Mouse (Mus musculus): ENCODE results near the gene Trp53tg5. TPM values are rescaled to one million over a fixed set of nuclear protein-coding genes. Genes with fewer than 3 reads are reported as not detected.

Trp53tg5 gene
- total and polyA plus RNA-seq, 3 experiments: not detected

DNA sequence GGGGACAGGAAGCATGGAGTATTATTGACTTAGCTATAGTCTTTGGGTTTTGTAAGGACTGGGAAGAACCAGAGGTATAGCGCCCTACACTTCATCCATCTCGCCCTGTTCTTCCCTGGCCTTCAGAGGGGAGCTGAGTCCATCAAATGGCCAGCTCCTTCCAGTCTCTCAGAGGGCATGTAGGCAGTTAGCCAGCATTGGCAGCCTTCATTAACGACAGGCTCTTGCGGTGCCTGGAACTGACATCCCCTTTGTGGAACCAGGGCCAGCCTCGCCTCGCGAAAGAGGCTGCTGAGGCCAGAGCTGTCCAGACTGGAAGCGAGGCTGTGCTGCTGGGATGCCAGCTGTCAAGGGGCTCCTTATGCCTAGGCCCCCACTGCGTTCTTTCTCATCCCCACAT, 14.3 kb upstream of the Trp53tg5 start:
- in situ Hi-C loops (cut with MboI; ENCODE audit: low pct_ligation_motif_present, low pct_unique_long_range_greater_than_20kb, low sequenced_read_pairs) (no loop called here), dilution Hi-C loops (cut with MboI; ENCODE audit: extremely low pct_ligation_motif_present, extremely low pct_unique_long_range_greater_than_20kb, low sequenced_read_pairs) (no loop called here)
- Histone ChIP-seq H3K9me3 (replicated peaks; ENCODE audit: low read length) (peaks cover 3% of the 10 kb centered on the region), H3K4me2 (ENCODE audit: insufficient read depth, low read depth, poor library complexity, severe bottlenecking) (no peak overlapping the region), H3K4me3 (replicated peaks in 1 of 3; ENCODE audit: low read depth in 2 of 3, low read length in 2 of 3, poor library complexity in 1 of 3) (no peak overlapping the region), H3K79me2 (replicated peaks; ENCODE audit: control insufficient read depth, extremely low read depth, insufficient read depth, poor library complexity, severe bottlenecking) (no peaks in the 10 kb centered on the region), H3K27ac (ENCODE audit: insufficient read depth, low read depth) (no peak overlapping the region), H3K27me3 (replicated peaks) (peaks cover 7% of the 10 kb centered on the region), H3K4me1 (ENCODE audit: control insufficient read depth in 1 of 2, insufficient read depth in 2 of 2) (peaks cover 7 to 10% of the 10 kb centered on the region in 2 experiments), H3K36me3 (replicated peaks in 1 of 2; ENCODE audit: control insufficient read depth in 1 of 2, insufficient read depth in 1 of 2, low read length in 1 of 2) (peaks cover 4 to 14% of the 10 kb centered on the region in 2 experiments), H3K9ac (ENCODE audit: insufficient read depth, low read depth) (no peak overlapping the region)
- DNase-seq (ENCODE audit: extremely low read depth): no peak
- TF ChIP-seq CTCF (conservative IDR thresholded peaks at IDR 0.05 in 1 of 2, IDR thresholded peaks at IDR 0.05 in 1 of 2; ENCODE audit: low read depth in 2 of 2, low read length in 2 of 2) (no peak), E2F4 (IDR thresholded peaks at IDR 0.05; ENCODE audit: insufficient replicate concordance, low read depth, low read length) (no peak), ELF1 (IDR thresholded peaks at IDR 0.05; ENCODE audit: low read depth, low read length) (no peak), CHD1 (IDR thresholded peaks at IDR 0.05; ENCODE audit: low read depth, low read length) (no peak), ZC3H11A (IDR thresholded peaks at IDR 0.05; ENCODE audit: low read depth, low read length) (no peak), ZNF384 (IDR thresholded peaks at IDR 0.05; ENCODE audit: low read depth, low read length) (no peak), ETS1 (conservative IDR thresholded peaks at IDR 0.05; ENCODE audit: low read depth, low read length) (no peak), CHD2 (IDR thresholded peaks at IDR 0.05; ENCODE audit: low read length) (no peak), MXI1 (IDR thresholded peaks at IDR 0.05; ENCODE audit: low read depth, low read length) (no peak), BHLHE40 (IDR thresholded peaks at IDR 0.05; ENCODE audit: low read depth, low read length) (no peak), USF2 (conservative IDR thresholded peaks at IDR 0.05; ENCODE audit: low read depth, low read length) (no peak), IRF4 (IDR thresholded peaks at IDR 0.05; ENCODE audit: low read depth, low read length) (no peak), USF1 (IDR thresholded peaks at IDR 0.05; ENCODE audit: low read depth, low read length) (no peak)

DNA sequence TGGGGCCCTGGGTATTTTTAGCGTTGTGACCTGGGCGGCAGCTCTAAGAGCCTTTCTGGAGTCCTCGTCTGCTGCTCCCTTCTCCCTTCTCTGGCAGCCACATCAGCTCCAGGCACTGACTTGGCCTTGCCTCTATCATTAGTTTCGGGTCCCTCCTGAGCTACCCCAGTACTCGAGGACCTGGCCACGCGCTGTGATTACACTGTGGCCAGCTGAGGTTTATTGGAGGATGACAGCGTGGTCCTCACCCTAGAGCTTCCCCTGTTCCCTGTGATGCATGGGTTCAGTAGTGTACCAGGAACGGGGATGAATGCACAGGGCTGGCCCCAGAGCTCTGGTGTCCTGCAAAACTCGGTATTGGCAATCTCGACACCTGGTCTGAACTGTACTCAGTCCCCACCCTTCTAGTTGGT, 13.6 kb upstream of the Trp53tg5 start:
- Histone ChIP-seq H3K36me3 (replicated peaks in 1 of 2; ENCODE audit: control insufficient read depth in 1 of 2, insufficient read depth in 1 of 2, low read length in 1 of 2) (peaks cover 4 to 14% of the 10 kb centered on the region in 2 experiments), H3K4me1 (ENCODE audit: control insufficient read depth in 1 of 2, insufficient read depth in 2 of 2) (peaks cover 0 to 10% of the 10 kb centered on the region in 2 experiments; a peak in 3 of 4 replicates), H3K9ac (ENCODE audit: insufficient read depth, low read depth) (no peak overlapping the region), H3K4me2 (ENCODE audit: insufficient read depth, low read depth, poor library complexity, severe bottlenecking) (peak overlapping the region; percentile 52), H3K27me3 (replicated peaks) (peaks cover 7% of the 10 kb centered on the region), H3K9me3 (replicated peaks; ENCODE audit: low read length) (peaks cover 3% of the 10 kb centered on the region), H3K4me3 (replicated peaks in 1 of 3; ENCODE audit: low read depth in 2 of 3, low read length in 2 of 3, poor library complexity in 1 of 3) (peak overlapping the region in 2 of 3 experiments; percentile 44 to 76), H3K27ac (ENCODE audit: insufficient read depth, low read depth) (no peak overlapping the region), H3K79me2 (replicated peaks; ENCODE audit: control insufficient read depth, extremely low read depth, insufficient read depth, poor library complexity, severe bottlenecking) (no peaks in the 10 kb centered on the region)
- TF ChIP-seq PAX5 (IDR thresholded peaks at IDR 0.05; ENCODE audit: low read length): no peak
- peak; percentile 49; the same call in 1 of the 2 replicates for TF ChIP-seq MEF2A (IDR thresholded peaks at IDR 0.05; ENCODE audit: borderline replicate concordance, low read depth, low read length)
- dilution Hi-C loops (cut with MboI; ENCODE audit: extremely low pct_ligation_motif_present, extremely low pct_unique_long_range_greater_than_20kb, low sequenced_read_pairs): no loop called here
- no peak for DNase-seq (ENCODE audit: extremely low read depth)
- in situ Hi-C loops (cut with MboI; ENCODE audit: low pct_ligation_motif_present, low pct_unique_long_range_greater_than_20kb, low sequenced_read_pairs): no loop called here

Measured in CH12.LX (cell line).